Mouse (Mus musculus) midbrain, embryonic 12.5 days (tissue): ENCODE data around the gene Josd2. TPM values are rescaled to one million over a fixed set of nuclear protein-coding genes. Genes with fewer than 3 reads are reported as not detected.

Experiments used
- ATAC-seq: fragments of 200-750 bp; cut with Nextera tagmentation; 2 replicates; pipeline ENCODE4 v1.8.0; 2017; ENCODE audit warnings: low read depth, moderate TSS enrichment, moderate library complexity; ENCODE audit not compliant: low FRiP score
- H3K27ac ChIP-seq: fragments of 300-500 bp; sonication (generic); replicated peaks from 2 replicates; pipeline ENCODE4 v1.5.1; 2016; ENCODE audit warnings: mild to moderate bottlenecking
- H3K27me3 ChIP-seq: fragments of 300-500 bp; sonication (generic); 2 replicates; pipeline ENCODE4 v1.6.1; 2016; ENCODE audit warnings: mild to moderate bottlenecking
- H3K36me3 ChIP-seq: fragments of 300-500 bp; sonication (generic); 2 replicates; pipeline ENCODE4 v1.6.1; 2016
- H3K4me1 ChIP-seq: fragments of 300-500 bp; sonication (generic); 2 replicates; pipeline ENCODE4 v1.6.1; 2016
- H3K4me2 ChIP-seq: fragments of 300-500 bp; sonication (generic); replicated peaks from 2 replicates; pipeline ENCODE4 v1.6.1; 2016; ENCODE audit warnings: mild to moderate bottlenecking, moderate library complexity
- H3K4me3 ChIP-seq: fragments of 300-500 bp; sonication (generic); 2 replicates; pipeline ENCODE4 v1.5.1; 2016; ENCODE audit warnings: mild to moderate bottlenecking
- H3K9ac ChIP-seq: fragments of 300-500 bp; sonication (generic); replicated peaks from 2 replicates; pipeline ENCODE4 v1.6.1; 2016; ENCODE audit warnings: mild to moderate bottlenecking, moderate library complexity
- H3K9me3 ChIP-seq: fragments of 300-500 bp; sonication (generic); 2 replicates; pipeline ENCODE4 v1.6.1; 2016; ENCODE audit warnings: mild to moderate bottlenecking
- WGBS: fragments of 180-500 bp; shearing (Covaris S2); methylation state at CpG from one replicate; pipeline ENCODE4 v1.1.7; 2016; 5-methylcytosine and 5-hydroxymethylcytosine counted together
- polyA plus RNA-seq: library from polyadenylated mRNA; unstranded; fragments of >200 nt; fragmentation: Nextera tagmentation; extraction: Ambion mirVana; gene quantifications from 2 replicates; pipeline ENCODE4 v1.2.1, GENCODE M21; 2016

Gene Josd2
- polyA plus RNA-seq, 1 experiment from 2014 or later, result 58.1 TPM

DNA sequence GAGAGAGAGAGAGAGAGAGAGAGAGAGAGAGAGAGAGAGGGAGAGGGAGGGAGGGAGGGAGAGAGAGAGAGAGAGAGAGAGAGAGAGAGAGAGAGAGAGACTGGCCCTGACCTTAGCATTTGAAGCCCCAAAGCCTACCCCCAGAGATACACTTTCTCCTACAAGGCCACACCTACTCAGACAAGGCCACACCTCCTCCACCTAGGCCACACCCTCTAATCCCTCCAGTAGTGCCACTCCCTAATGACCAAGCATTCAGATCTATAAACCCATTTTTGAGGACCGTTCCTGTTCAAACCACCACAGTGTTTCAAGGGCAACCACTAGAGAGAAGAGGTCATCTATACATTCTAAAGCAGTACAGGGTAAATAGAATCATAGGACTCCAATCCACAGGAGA lies 11.5 kb upstream of the Josd2 start:
- no peak for ATAC-seq

DNA sequence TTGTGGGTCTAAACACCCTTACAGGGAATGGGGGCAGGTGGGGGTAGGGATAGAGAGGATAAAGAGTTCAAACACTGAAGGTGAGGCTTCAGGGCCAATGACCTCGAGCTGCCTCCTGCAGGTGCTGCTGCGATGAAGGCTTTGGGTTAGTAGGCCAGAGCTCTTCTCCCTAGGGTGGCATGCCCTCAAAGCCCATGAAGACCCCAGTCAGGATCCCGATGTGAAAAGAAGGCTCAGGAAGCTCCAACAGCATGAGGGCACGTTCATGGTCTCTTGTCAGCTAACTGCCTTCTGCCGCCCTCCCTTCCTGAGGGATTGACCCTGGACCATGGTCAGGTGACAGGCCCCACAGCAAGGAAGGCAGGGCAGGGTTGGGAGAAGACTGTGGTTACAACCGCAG lies 7.7 kb upstream of the Josd2 start:
- Histone ChIP-seq H3K4me2 (no peak overlapping the region), H3K36me3 (peaks cover 84% of the 10 kb centered on the region), H3K4me1 (peaks cover 28% of the 10 kb centered on the region), H3K27ac (no peak overlapping the region), H3K27me3 (peaks cover 29% of the 10 kb centered on the region), H3K9me3 (no peaks in the 10 kb centered on the region), H3K4me3 (no peak overlapping the region), H3K9ac (no peak overlapping the region)
- ATAC-seq, result no peak
- WGBS, result 80% methylated on average over 6 of the region's 6 CpGs

More for the DNA sequence above, 11.5 kb upstream of the Josd2 start:
- H3K36me3 ChIP-seq, result peaks cover 82% of the 10 kb centered on the region
- peaks cover 19% of the 10 kb centered on the region; the same call in 1 of the 2 replicates for H3K4me1 ChIP-seq
- H3K4me3 ChIP-seq, result no peak overlapping the region
- H3K9me3 ChIP-seq, result no peaks in the 10 kb centered on the region
- WGBS, result 86% methylated on average over 1 of the region's 1 CpGs
- no peak overlapping the region for H3K27ac ChIP-seq
- no peak overlapping the region for H3K9ac ChIP-seq
- no peak overlapping the region for H3K4me2 ChIP-seq
- peaks cover 13% of the 10 kb centered on the region for H3K27me3 ChIP-seq

DNA sequence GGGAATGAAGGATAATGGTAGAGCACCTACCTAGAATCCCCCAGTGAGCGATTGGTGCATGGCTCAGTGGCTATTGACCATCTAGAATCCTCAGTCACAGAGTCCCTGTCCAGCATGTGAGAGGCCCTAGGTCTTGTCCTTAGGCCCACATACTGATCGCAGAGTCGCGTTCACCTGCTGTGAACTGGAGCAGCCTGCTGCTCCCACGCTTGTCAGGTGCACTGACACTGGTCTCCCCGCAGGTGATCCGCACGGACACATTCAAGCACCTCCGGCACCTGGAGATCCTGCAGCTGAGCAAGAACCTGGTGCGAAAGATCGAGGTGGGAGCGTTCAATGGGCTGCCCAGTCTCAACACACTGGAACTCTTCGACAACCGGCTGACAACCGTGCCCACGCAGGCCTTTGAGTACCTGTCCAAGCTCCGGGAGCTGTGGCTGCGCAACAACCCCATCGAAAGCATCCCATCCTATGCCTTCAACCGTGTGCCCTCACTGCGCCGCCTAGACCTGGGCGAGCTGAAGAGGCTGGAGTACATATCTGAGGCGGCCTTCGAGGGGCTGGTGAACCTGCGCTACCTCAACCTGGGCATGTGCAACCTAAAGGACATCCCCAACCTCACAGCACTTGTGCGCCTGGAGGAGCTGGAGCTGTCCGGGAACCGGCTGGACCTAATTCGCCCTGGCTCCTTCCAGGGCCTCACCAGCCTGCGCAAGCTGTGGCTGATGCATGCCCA lies 6.8 kb upstream of the Josd2 start:
- Histone ChIP-seq H3K36me3 (peaks cover 76% of the 10 kb centered on the region), H3K4me3 (no peak overlapping the region), H3K4me2 (no peak overlapping the region), H3K27ac (no peak overlapping the region), H3K4me1 (peaks cover 34% of the 10 kb centered on the region), H3K9ac (no peak overlapping the region), H3K27me3 (peaks cover 29% of the 10 kb centered on the region), H3K9me3 (no peaks in the 10 kb centered on the region)
- ATAC-seq, result no peak
- 82% methylated on average over 31 of the region's 31 CpGs for WGBS

DNA sequence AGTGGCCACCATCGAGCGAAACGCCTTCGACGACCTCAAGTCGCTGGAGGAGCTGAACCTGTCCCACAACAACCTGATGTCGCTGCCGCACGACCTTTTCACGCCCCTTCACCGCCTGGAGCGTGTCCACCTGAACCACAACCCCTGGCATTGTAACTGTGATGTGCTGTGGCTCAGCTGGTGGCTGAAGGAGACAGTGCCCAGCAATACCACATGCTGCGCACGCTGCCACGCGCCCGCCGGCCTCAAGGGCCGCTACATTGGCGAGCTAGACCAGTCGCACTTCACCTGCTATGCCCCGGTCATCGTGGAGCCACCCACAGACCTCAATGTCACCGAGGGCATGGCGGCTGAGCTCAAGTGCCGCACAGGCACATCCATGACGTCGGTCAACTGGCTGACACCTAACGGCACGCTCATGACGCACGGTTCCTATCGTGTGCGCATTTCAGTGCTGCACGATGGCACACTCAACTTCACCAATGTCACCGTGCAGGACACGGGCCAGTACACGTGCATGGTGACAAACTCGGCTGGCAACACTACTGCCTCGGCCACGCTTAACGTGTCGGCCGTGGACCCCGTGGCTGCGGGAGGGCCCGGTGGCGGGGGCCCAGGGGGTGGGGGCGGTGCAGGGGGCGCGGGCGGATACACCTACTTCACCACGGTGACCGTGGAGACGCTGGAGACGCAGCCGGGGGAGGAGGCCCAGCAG lies 6.1 kb upstream of the Josd2 start:
- Histone ChIP-seq H3K4me3 (no peak overlapping the region), H3K4me2 (no peak overlapping the region), H3K9ac (no peak overlapping the region), H3K27me3 (peaks cover 29% of the 10 kb centered on the region), H3K9me3 (no peaks in the 10 kb centered on the region), H3K36me3 (peaks cover 69% of the 10 kb centered on the region), H3K4me1 (peaks cover 36% of the 10 kb centered on the region), H3K27ac (no peak overlapping the region)
- ATAC-seq, result no peak
- WGBS, result 73% methylated on average over 57 of the region's 57 CpGs

DNA sequence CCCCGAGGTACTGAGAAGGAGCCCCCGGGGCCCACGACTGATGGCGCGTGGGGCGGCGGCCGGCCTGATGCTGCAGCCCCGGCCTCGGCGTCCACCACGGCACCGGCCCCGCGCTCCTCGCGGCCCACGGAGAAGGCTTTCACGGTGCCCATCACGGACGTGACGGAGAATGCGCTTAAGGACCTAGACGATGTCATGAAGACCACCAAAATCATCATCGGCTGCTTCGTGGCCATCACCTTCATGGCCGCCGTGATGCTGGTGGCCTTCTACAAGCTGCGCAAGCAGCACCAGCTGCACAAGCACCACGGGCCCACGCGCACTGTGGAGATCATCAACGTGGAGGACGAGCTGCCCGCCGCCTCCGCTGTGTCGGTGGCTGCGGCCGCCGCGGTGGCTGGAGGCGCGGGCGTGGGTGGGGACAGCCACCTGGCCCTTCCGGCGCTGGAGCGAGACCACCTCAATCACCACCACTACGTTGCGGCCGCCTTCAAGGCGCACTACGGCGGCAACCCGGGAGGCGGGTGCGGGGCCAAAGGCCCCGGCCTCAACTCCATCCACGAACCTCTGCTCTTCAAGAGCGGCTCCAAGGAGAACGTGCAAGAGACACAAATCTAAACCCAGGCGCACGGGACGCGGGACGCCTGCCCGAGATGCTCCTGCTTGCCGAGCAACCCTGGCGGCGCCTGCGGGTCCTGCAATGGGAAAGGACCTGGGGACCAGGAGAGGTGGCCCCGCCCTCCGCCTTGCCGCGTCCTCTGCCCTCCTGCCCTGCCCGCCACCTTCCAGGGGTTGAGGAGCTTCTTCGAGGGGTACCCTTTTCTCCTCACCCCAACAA lies 5.3 kb upstream of the Josd2 start:
- H3K4me1 ChIP-seq, result peaks cover 44% of the 10 kb centered on the region
- H3K36me3 ChIP-seq, result peaks cover 61% of the 10 kb centered on the region
- no peak overlapping the region for H3K4me2 ChIP-seq
- no peak for ATAC-seq
- peaks cover 29% of the 10 kb centered on the region for H3K27me3 ChIP-seq
- H3K27ac ChIP-seq, result no peak overlapping the region
- 29% methylated on average over 76 of the region's 77 CpGs for WGBS
- no peaks in the 10 kb centered on the region for H3K9me3 ChIP-seq
- H3K4me3 ChIP-seq, result no peak overlapping the region
- no peak overlapping the region for H3K9ac ChIP-seq

DNA sequence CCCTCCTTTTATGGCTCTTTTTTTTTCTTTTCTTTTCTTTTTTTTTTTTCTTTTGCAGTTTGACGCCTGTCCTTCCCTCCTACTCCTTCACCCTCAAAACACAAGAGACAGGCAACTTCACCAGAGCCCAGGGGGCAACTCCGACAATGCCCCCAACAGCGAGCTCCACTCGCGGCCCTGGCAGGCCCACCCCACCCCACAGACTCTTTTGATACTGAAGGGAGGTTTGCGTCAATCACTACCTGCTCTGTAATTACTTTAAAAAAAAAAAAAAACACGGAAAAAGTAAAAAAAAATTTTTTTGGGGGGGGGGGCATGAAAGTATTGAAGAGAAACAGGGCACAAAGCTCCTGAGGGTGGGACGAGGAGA lies 4.7 kb upstream of the Josd2 start:
- 45% methylated on average over 8 of the region's 8 CpGs for WGBS
- ATAC-seq, result no peak
- no peaks in the 10 kb centered on the region for H3K9me3 ChIP-seq
- no peak overlapping the region for H3K27ac ChIP-seq
- H3K27me3 ChIP-seq, result peaks cover 29% of the 10 kb centered on the region
- no peak overlapping the region for H3K9ac ChIP-seq
- H3K4me1 ChIP-seq, result peaks cover 44% of the 10 kb centered on the region
- H3K36me3 ChIP-seq, result peaks cover 55% of the 10 kb centered on the region
- no peak overlapping the region for H3K4me3 ChIP-seq
- no peak overlapping the region for H3K4me2 ChIP-seq

DNA sequence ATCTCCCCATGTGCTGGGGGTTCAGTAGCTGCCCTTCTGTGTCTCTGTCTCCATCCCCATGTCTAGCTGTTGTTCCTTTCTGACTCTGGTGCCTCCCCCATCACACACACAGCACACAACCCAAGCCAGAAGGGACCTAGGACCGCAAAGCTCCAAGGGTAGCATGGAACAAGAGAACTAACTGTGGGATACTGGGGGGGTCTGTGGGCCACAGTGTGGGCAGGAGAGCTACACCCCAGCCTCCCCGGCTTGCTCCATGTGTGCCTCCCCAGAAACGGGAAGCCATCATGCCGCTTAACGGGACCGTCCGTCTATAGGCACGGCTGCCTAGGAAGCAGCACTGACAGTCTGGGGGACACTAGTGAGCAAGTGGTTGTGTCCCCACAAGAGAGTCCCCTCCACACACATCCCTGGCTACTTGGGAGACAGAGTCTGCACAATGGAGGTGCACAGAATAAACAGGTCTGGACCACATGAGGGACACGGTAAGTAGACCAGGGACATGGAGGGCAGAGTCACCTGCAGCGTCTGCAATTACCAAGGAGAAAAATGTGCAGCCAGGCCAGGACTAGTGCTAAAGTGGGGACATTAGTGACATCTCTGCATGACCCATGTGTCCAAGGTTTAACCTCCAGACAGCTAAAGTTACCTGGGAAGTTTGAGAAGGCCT lies 4.1 kb upstream of the Josd2 start:
- no peak overlapping the region for H3K4me3 ChIP-seq
- H3K4me2 ChIP-seq, result no peak overlapping the region
- H3K9me3 ChIP-seq, result no peaks in the 10 kb centered on the region
- peaks cover 29% of the 10 kb centered on the region for H3K27me3 ChIP-seq
- no peak for ATAC-seq
- peak overlapping the region; percentile 89 for H3K27ac ChIP-seq
- H3K36me3 ChIP-seq, result peaks cover 48% of the 10 kb centered on the region
- no peak overlapping the region for H3K9ac ChIP-seq
- 92% methylated on average over 10 of the region's 10 CpGs for WGBS
- peaks cover 49% of the 10 kb centered on the region for H3K4me1 ChIP-seq

DNA sequence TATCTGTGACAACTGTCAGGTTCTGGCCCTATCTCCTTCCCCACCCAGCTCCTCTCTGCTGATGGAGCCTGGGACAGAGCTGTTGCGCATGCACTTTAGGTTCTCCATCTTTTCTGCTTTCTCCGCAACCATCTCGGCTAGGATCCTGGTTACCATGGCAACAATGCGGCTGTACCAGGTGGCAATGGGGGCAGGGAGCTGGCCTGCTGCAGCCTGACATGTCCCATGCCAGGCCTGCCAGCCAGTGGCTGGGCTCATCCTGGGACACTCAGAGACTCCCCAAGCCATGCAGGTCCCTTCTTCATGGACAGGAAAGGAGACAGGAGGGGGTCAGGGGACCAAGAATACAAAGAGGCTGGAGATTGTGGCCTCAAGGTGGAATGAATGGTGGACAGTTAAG lies 3.3 kb upstream of the Josd2 start:
- 15% methylated on average over 4 of the region's 4 CpGs for WGBS
- ATAC-seq, result no peak
- Histone ChIP-seq H3K4me2 (peak overlapping the region; percentile 6; the same call in 1 of the 2 replicates), H3K4me1 (peaks cover 55% of the 10 kb centered on the region), H3K4me3 (no peak overlapping the region), H3K27me3 (peaks cover 29% of the 10 kb centered on the region), H3K9me3 (no peaks in the 10 kb centered on the region), H3K27ac (peak overlapping the region; percentile 89), H3K9ac (0 out of 2 replicates have a peak overlapping the region, but pooled peaks have one; percentile 12), H3K36me3 (peaks cover 41% of the 10 kb centered on the region)

DNA sequence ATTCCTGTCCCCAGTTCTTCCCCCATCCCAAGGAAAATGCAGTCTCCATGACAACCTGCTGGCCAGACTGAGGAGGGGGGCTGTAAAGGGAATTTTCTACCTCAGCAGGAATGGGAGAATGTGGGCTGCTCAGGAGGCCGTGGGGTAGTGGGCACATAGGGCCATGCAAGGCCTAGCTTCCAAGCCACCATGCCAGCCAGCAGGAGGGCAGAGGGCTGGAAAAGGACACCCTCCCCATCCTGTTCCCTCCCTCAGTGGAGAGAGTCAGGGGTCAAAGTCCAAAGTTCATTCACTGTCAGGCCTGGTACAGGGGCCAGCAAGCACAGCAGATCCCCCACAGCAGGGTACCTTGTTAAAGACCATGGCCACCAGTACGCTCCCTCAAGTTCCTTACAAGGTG lies 2.7 kb upstream of the Josd2 start, which contains the start of gene Aspdh:
Aspdh (plus strand) TSS at position 281 of the 400 bp plus-strand sequence.
- Histone ChIP-seq H3K4me2 (peak within 1 kb of the TSS; percentile 6; the same call in 1 of the 2 replicates), H3K9ac (peak within 1 kb of the TSS; percentile 12; the same call in 1 of the 2 replicates)

DNA sequence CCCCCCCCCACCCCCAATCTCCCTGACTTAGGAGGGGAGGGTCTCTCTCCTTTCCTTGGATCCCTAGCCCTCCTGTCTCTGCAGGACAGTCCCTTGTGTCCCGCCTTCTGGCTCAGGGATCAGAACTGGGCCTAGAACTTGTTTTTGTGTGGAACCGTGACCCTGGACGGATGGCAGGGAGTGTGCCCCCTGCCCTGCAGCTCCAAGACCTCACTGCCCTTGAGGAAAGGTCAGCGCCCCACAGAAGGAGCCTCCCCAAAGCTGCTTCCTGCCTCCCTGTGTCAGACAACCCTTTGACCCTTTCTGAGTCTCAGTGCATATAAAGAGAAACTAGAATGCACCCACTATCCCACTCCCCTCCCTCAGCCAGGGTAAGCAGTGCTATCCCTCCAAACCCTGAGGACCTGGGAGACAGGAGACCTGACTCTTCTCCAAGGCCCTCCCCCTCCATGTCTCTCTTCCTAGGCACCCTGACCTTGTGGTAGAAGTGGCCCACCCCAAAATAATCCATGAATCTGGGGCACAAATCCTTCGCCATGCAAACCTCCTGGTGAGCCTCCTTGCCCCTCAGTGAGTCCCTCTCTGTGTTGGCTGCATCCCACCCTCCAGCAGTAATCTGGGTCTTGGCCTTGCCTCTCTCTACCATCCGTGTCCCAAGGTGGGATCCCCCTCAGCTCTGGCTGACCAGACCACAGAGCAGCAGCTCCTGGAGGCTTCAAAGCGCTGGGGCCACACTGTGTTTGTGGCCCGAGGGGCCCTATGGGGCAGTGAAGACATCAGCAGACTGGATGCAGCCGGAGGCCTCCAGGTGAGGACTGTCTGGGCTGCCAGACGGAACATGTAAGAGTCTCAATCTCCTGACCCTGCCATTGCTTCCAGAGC lies 1.5 kb upstream of the Josd2 start:
- Histone ChIP-seq H3K27ac (peak overlapping the region; percentile 89), H3K36me3 (peaks cover 27% of the 10 kb centered on the region), H3K9ac (no peak overlapping the region; the same call in 1 of the 2 replicates), H3K4me3 (no peak overlapping the region), H3K4me1 (peaks cover 57% of the 10 kb centered on the region), H3K27me3 (peaks cover 16% of the 10 kb centered on the region), H3K9me3 (no peaks in the 10 kb centered on the region), H3K4me2 (no peak overlapping the region)
- ATAC-seq, result no peak
- WGBS, result 79% methylated on average over 10 of the region's 10 CpGs

More for the DNA sequence above, 2.7 kb upstream of the Josd2 start, which contains the start of gene Aspdh:
- Histone ChIP-seq H3K9me3 (no peaks in the 10 kb centered on the region), H3K4me3 (no peak within 1 kb of the TSS), H3K4me1 (peaks cover 57% of the 10 kb centered on the region), H3K36me3 (peaks cover 36% of the 10 kb centered on the region), H3K27ac (peak within 1 kb of the TSS; percentile 89), H3K27me3 (peaks cover 26% of the 10 kb centered on the region)
- WGBS, result 50% methylated on average over 2 of the region's 2 CpGs
- ATAC-seq, result no peak
